Mouse (Mus musculus): ENCODE results near the gene Limch1. TPM values are rescaled to one million over a fixed set of nuclear protein-coding genes. Genes with fewer than 3 reads are reported as not detected.

The Limch1 gene
- total and polyA plus RNA-seq, 3 experiments: 0.33 TPM; not detected in 2

DNA sequence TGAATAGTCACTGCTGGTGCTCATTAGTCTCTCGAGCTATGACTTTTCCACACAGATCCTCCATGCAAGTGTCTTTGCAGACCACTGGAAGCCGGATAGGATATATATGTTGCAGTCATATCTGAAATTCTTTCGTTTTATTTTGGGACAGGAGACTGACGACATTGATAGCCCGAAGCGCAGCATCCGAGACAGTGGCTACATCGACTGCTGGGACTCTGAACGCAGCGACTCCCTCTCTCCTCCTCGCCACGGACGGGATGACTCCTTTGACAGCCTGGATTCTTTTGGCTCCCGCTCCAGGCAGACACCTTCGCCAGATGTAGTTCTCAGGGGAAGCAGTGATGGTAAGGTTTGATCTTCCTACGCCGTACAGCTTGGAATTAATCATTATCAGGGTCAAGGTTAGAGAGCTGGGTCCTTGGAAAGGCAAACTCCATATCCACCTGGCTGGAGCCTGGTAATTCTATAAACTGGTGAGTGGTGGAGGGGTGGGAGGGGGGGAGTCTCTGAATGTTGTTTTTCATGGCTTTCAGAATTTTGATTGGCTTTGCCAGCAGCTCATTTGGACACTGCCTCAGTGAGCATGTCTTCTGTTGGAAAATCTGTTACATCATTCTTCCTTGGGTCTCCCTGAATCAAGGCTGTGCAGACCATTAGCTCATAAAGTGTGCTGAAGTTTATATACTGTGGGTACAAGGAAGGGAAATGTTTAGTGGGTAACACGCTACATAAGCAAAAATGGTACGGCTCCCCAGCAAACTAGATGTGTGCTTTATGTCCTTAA, 223.5 kb downstream of the Limch1 start:
- DNase-seq (ENCODE audit: low spot score) (no peak), ATAC-seq (ENCODE audit: extremely low read depth, insufficient number of reproducible peaks, low FRiP score, poor library complexity, severe bottlenecking) (no peak)
- Histone ChIP-seq H3K27me3 (ENCODE audit: insufficient read depth, low read length) (no peaks in the 10 kb centered on the region), H3K9me3 (replicated peaks) (peaks cover 49% of the 10 kb centered on the region), H3K4me3 (ENCODE audit: low read depth, low read length) (no peak overlapping the region), H3K4me1 (ENCODE audit: insufficient read depth, low read depth, low read length) (no peaks in the 10 kb centered on the region), H3K36me3 (replicated peaks) (no peaks in the 10 kb centered on the region)
- TF ChIP-seq GATA2 (IDR thresholded peaks at IDR 0.05; ENCODE audit: borderline replicate concordance, low read depth, low read length) (no peak), TAL1 (conservative IDR thresholded peaks at IDR 0.05; ENCODE audit: low read depth, low read length) (no peak), CTCF (IDR thresholded peaks at IDR 0.05; ENCODE audit: low read depth, low read length) (no peak), GATA1 (IDR thresholded peaks at IDR 0.05; ENCODE audit: borderline replicate concordance, low read length) (no peak), POLR2AphosphoS5 (IDR thresholded peaks at IDR 0.05; ENCODE audit: insufficient replicate concordance, low read depth, low read length) (no peak)

DNA sequence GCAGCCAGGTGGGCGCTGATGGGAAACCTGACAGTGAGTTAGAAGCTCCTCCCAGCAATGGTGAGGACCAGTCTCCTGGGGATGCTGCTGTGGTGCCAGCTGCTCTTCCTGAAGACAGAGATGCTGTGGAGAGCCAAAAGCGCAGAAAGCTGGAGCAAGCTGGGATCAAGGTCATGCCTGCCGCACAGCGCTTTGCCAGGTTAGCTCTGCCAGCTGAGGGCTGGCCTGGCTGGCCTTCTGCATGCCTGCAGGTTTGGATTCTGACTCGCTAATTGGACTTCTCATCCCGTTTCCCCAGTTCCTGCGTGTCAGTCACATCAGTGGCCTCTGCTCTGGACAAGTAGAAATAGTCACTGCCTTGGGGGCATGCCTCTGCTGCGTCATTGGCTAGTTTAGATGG, 230.0 kb downstream of the Limch1 start:
- Histone ChIP-seq H3K27me3 (ENCODE audit: insufficient read depth, low read length) (0 out of 2 replicates have a peak, but pooled peaks cover 2% of the 10 kb centered on the region), H3K9me3 (replicated peaks) (peaks cover 47% of the 10 kb centered on the region), H3K4me1 (ENCODE audit: insufficient read depth, low read depth, low read length) (no peaks in the 10 kb centered on the region), H3K36me3 (replicated peaks) (no peaks in the 10 kb centered on the region), H3K4me3 (ENCODE audit: low read depth, low read length) (no peak overlapping the region)
- TF ChIP-seq GATA1 (IDR thresholded peaks at IDR 0.05; ENCODE audit: borderline replicate concordance, low read length) (no peak), CTCF (IDR thresholded peaks at IDR 0.05; ENCODE audit: low read depth, low read length) (no peak), TAL1 (conservative IDR thresholded peaks at IDR 0.05; ENCODE audit: low read depth, low read length) (no peak), POLR2AphosphoS5 (IDR thresholded peaks at IDR 0.05; ENCODE audit: insufficient replicate concordance, low read depth, low read length) (no peak), GATA2 (IDR thresholded peaks at IDR 0.05; ENCODE audit: borderline replicate concordance, low read depth, low read length) (no peak)
- no peak for DNase-seq (ENCODE audit: low spot score)
- no peak for ATAC-seq (ENCODE audit: extremely low read depth, insufficient number of reproducible peaks, low FRiP score, poor library complexity, severe bottlenecking)

GRCm38 (mm10) chr5:66979332-66980218, 233.9 kb downstream of the Limch1 start:
- no peak overlapping the region for H3K4me3 ChIP-seq (ENCODE audit: low read depth, low read length)
- no peaks in the 10 kb centered on the region for H3K36me3 ChIP-seq (replicated peaks)
- ATAC-seq (ENCODE audit: extremely low read depth, insufficient number of reproducible peaks, low FRiP score, poor library complexity, severe bottlenecking) (no peak), DNase-seq (ENCODE audit: low spot score) (no peak)
- TF ChIP-seq GATA2 (IDR thresholded peaks at IDR 0.05; ENCODE audit: borderline replicate concordance, low read depth, low read length) (no peak), POLR2AphosphoS5 (IDR thresholded peaks at IDR 0.05; ENCODE audit: insufficient replicate concordance, low read depth, low read length) (no peak), TAL1 (conservative IDR thresholded peaks at IDR 0.05; ENCODE audit: low read depth, low read length) (no peak), GATA1 (IDR thresholded peaks at IDR 0.05; ENCODE audit: borderline replicate concordance, low read length) (no peak), CTCF (IDR thresholded peaks at IDR 0.05; ENCODE audit: low read depth, low read length) (no peak)
- no peaks in the 10 kb centered on the region for H3K4me1 ChIP-seq (ENCODE audit: insufficient read depth, low read depth, low read length)
- peaks cover 46% of the 10 kb centered on the region for H3K9me3 ChIP-seq (replicated peaks)
- 0 out of 2 replicates have a peak, but pooled peaks cover 2% of the 10 kb centered on the region for H3K27me3 ChIP-seq (ENCODE audit: insufficient read depth, low read length)

DNA sequence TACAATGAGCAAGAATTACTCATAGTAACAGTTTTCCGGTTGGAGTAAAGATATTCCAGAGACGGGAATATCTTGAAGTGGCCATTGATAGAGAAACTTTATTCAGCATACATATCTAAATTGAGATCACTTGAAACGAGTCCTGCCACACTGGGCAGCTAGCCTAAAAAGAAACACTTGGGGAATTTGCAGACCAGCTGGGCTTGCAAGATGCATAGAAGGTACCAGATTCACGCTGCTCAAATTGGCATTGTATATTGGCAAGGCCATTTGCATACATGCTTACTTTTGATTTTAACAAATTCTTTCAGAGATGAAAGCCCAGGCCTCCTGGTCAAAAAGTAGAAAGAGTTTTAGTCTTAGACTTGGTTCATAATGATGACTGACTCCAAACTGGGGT, 235.2 kb downstream of the Limch1 start:
- H3K4me3 ChIP-seq (ENCODE audit: low read depth, low read length): no peak overlapping the region
- ATAC-seq (ENCODE audit: extremely low read depth, insufficient number of reproducible peaks, low FRiP score, poor library complexity, severe bottlenecking) (no peak), DNase-seq (ENCODE audit: low spot score) (no peak)
- H3K36me3 ChIP-seq (replicated peaks): no peaks in the 10 kb centered on the region
- peaks cover 47% of the 10 kb centered on the region for H3K9me3 ChIP-seq (replicated peaks)
- no peaks in the 10 kb centered on the region for H3K27me3 ChIP-seq (ENCODE audit: insufficient read depth, low read length)
- H3K4me1 ChIP-seq (ENCODE audit: insufficient read depth, low read depth, low read length): no peaks in the 10 kb centered on the region
- no peak for TF ChIP-seq POLR2AphosphoS5 (IDR thresholded peaks at IDR 0.05; ENCODE audit: insufficient replicate concordance, low read depth, low read length)
- TF ChIP-seq TAL1 (conservative IDR thresholded peaks at IDR 0.05; ENCODE audit: low read depth, low read length): no peak
- no peak for TF ChIP-seq GATA1 (IDR thresholded peaks at IDR 0.05; ENCODE audit: borderline replicate concordance, low read length)
- no peak for TF ChIP-seq GATA2 (IDR thresholded peaks at IDR 0.05; ENCODE audit: borderline replicate concordance, low read depth, low read length)
- TF ChIP-seq CTCF (IDR thresholded peaks at IDR 0.05; ENCODE audit: low read depth, low read length): no peak

GRCm38 (mm10) chr5:66983104-66983503, 237.5 kb downstream of the Limch1 start:
- H3K36me3 ChIP-seq (replicated peaks): no peaks in the 10 kb centered on the region
- H3K4me3 ChIP-seq (ENCODE audit: low read depth, low read length): no peak overlapping the region
- H3K9me3 ChIP-seq (replicated peaks): peaks cover 59% of the 10 kb centered on the region
- H3K4me1 ChIP-seq (ENCODE audit: insufficient read depth, low read depth, low read length): no peaks in the 10 kb centered on the region
- no peaks in the 10 kb centered on the region for H3K27me3 ChIP-seq (ENCODE audit: insufficient read depth, low read length)
- ATAC-seq (ENCODE audit: extremely low read depth, insufficient number of reproducible peaks, low FRiP score, poor library complexity, severe bottlenecking) (no peak), DNase-seq (ENCODE audit: low spot score) (no peak)
- no peak for TF ChIP-seq POLR2AphosphoS5 (IDR thresholded peaks at IDR 0.05; ENCODE audit: insufficient replicate concordance, low read depth, low read length)
- no peak for TF ChIP-seq CTCF (IDR thresholded peaks at IDR 0.05; ENCODE audit: low read depth, low read length)
- no peak for TF ChIP-seq GATA1 (IDR thresholded peaks at IDR 0.05; ENCODE audit: borderline replicate concordance, low read length)
- TF ChIP-seq GATA2 (IDR thresholded peaks at IDR 0.05; ENCODE audit: borderline replicate concordance, low read depth, low read length): no peak
- TF ChIP-seq TAL1 (conservative IDR thresholded peaks at IDR 0.05; ENCODE audit: low read depth, low read length): no peak

GRCm38 (mm10) chr5:66988926-66989325, 243.3 kb downstream of the Limch1 start:
- TF ChIP-seq CTCF (IDR thresholded peaks at IDR 0.05; ENCODE audit: low read depth, low read length) (no peak), GATA2 (IDR thresholded peaks at IDR 0.05; ENCODE audit: borderline replicate concordance, low read depth, low read length) (no peak), POLR2AphosphoS5 (IDR thresholded peaks at IDR 0.05; ENCODE audit: insufficient replicate concordance, low read depth, low read length) (no peak), GATA1 (IDR thresholded peaks at IDR 0.05; ENCODE audit: borderline replicate concordance, low read length) (no peak), TAL1 (conservative IDR thresholded peaks at IDR 0.05; ENCODE audit: low read depth, low read length) (no peak)
- Histone ChIP-seq H3K36me3 (replicated peaks) (no peaks in the 10 kb centered on the region), H3K4me1 (ENCODE audit: insufficient read depth, low read depth, low read length) (no peaks in the 10 kb centered on the region), H3K4me3 (ENCODE audit: low read depth, low read length) (no peak overlapping the region), H3K9me3 (replicated peaks) (peaks cover 70% of the 10 kb centered on the region), H3K27me3 (ENCODE audit: insufficient read depth, low read length) (no peaks in the 10 kb centered on the region)
- no peak for DNase-seq (ENCODE audit: low spot score)
- ATAC-seq (ENCODE audit: extremely low read depth, insufficient number of reproducible peaks, low FRiP score, poor library complexity, severe bottlenecking): no peak
